Mouse (Mus musculus) lung, postnatal 36 days (tissue): ENCODE measurements around the gene Bglap3.
"Not testable (repeated sequence)": the region's sequence is repeated elsewhere in the genome, so short reads cannot be mapped to it uniquely, and the experiment has no call there.

Experiments
- DNase-seq: peaks from one replicate; pipeline ENCODE4 v3.0.0; 2022; ENCODE audit warnings: mixed read lengths

The Bglap3 gene

GRCm38 (mm10) chr3:88372643-88373042 lies at the start of gene Bglap3:
Gene Bglap3 (minus strand): TSS chr3:88372743.
- DNase-seq: not testable (repeated sequence)

DNA sequence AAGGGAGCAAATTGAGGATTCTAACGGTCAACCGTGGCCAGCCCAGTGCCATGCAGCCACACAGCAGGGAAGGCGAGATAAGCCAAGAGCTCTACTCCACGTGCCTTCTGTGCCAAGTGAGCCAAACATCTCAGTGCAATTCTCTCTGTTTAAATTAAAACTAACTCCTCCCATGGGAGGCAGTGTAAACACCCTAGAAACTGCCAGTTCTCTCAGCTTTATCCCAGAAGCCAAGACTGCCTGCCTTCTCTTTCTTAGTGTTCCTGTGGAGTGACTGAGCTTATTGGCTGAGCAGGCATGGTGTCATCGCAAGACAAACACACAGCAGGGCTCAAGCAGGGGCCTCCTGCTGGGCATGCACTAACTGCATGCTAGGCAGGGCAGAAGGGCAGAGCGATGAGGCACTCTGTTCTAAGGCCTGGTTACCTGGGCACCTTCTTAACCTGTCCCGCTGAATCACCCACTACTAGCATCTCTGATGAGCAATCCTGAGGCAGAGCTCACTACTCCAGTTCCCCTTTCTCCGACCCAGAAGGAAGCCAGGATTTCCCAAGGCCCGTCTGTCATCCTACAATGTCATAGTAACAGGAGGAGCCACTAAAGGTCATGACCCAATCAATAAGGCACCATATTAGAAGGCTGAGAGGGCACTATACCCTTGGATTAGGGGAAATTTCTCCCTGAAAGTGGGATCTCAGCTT lies 49.6 kb upstream of the Bglap3 start:
- peak; percentile 75 for DNase-seq

DNA sequence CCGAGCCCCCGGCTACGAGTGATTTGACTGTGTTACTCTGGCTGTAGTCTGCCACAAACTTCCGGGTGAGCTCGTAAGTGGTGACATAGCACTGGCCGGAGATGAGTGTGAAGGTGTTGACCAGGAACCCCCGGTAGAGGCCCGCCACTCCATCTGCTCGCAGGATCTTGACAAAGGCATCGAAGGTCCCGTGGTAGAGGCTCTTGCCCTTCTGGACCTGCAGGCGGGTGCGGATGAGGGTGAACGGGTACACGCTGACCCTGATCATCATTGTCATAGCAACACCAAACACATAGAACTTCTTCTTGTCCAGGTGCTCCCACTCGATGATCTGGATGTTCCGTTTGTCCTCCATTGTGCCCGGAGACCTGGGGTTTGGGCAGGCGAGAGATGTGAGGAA lies 48.2 kb upstream of the Bglap3 start:
- DNase-seq: no peak

GRCm38 (mm10) chr3:88418016-88418415 lies 45.5 kb upstream of the Bglap3 start:
- DNase-seq: peak; percentile 19

GRCm38 (mm10) chr3:88415668-88416067 lies 43.1 kb upstream of the Bglap3 start:
- DNase-seq: no peak

GRCm38 (mm10) chr3:88412636-88413035 lies 40.1 kb upstream of the Bglap3 start:
- DNase-seq: no peak

DNA sequence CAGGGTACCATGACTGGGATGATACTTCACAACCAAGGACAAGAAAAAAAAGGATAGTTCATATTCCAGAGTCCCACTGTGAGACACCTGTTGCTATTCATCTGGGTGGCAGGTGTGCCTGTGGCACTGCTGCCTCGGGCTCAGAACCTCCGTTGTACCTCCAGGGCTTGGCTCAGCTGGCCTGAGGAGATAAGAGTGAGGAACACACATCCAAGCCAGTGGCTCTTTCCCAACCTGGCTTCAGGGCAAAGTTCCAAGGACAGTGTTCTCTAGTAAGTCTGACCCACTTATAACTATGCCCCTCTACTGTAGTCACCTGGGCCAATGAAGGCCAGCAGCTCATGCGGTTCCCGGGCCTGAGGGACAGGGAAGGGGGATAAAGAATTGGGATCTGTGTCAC lies 39.1 kb upstream of the Bglap3 start:
- no peak for DNase-seq

GRCm38 (mm10) chr3:88410645-88411031 lies 38.1 kb upstream of the Bglap3 start:
- DNase-seq: no peak

GRCm38 (mm10) chr3:88409741-88410644 lies 37.5 kb upstream of the Bglap3 start, which contains the start of gene Pmf1:
Gene Pmf1 (minus strand): TSS chr3:88410331.
- DNase-seq: peak; percentile 97

GRCm38 (mm10) chr3:88408953-88409352 lies 36.4 kb upstream of the Bglap3 start:
- DNase-seq: no peak

DNA sequence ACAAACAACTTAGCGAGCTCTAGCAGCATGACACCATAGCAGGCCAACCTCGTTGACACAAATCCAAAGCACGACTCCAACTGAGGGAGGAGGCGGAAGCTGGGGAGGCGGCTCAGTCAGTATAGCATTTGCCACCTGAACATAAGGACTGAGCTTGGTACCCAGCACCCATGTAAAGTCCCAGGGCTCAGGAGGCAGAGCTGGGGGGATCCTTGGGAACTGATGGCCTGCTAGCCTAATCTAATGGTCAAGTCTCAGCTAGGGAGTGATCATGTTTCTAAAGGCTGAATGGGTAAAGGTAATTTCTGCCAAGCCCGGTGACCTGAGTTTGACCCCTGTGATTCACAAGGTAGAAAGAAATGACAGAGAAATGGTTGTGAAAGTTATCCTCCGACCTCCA lies 35.0 kb upstream of the Bglap3 start:
- no peak for DNase-seq

DNA sequence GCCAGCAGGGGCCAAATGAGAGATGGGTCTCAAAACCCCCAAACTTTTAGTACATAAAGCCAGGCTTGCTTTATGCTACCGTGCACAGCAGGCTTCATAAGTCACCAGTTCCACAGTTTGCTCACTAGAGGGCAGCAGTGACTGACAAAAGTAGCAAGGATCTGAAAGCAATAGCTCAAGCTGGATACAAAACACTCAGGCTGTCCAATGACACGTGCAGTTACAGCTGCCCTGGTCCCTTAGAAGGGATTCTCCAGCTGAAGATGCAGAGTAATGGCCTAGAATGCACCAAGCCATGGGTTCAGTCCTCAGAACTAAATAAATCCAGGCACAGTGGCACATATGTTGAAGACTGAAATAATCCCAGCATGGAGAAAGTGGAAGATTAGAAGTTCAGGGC lies 34.5 kb upstream of the Bglap3 start:
- DNase-seq: peak; percentile 76

- no peak for DNase-seq
Measured at GRCm38 (mm10) chr3:88403522-88404230, 31.1 kb upstream of the Bglap3 start.

DNA sequence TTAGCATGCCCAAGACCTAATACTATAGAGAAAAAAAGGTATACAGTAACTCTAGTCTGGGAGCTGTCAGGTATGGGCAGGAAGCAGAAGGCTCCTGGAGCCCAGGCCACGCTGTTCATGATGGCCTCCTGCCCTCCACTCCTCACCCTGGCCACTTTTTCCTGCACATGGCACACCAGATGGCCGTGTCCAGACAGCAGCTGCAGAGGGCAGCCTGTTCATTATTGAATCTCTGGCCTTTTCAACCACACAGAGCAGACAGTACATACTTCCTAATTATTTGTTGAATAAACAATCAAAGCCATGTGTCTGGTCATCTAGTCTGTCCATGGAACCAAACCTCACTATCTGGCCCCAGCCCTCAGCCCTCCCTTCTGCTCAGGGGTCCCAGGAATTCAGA lies 26.1 kb upstream of the Bglap3 start:
- DNase-seq: no peak

DNA sequence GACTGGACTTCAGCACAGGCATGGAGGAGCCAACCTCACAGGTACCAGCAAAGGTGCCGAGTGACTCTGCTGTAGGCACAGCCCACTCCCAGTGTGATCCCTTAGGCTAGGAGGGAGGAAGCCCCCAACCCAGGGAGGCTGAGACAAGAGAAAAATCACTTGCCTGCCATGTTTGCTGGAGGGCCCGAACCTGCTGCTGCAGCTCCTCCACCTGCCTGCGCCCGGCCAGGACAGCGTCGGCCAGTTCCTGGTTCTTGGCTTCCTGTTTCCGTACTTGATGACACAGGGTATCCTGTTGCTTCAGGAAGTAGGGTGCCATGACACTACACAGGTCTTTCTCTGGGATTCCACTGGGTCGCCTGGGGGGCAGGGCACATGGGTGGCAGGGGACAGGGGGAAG lies 23.2 kb upstream of the Bglap3 start:
- no peak for DNase-seq

DNA sequence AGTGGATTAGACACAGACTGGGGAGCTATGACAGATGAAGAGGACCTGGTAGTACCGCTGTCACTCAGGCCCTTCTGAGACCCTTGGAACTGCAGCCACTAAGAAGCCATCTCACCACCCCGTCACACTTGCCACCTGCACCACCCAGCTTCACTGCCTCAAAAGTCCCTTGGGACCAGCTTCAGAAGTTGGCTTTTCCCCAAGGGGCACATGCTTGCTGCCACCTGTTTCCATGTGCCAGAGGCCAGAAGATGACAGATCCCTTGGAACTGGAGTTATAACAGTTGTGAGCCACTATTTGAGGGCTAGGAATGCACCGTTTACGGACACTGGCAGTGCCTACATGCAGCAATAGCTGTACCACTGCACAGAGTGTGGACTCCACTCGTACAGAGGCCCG lies 22.7 kb upstream of the Bglap3 start:
- DNase-seq: no peak

- no peak for DNase-seq
Measured at GRCm38 (mm10) chr3:88393776-88394375, 21.3 kb upstream of the Bglap3 start.

DNA sequence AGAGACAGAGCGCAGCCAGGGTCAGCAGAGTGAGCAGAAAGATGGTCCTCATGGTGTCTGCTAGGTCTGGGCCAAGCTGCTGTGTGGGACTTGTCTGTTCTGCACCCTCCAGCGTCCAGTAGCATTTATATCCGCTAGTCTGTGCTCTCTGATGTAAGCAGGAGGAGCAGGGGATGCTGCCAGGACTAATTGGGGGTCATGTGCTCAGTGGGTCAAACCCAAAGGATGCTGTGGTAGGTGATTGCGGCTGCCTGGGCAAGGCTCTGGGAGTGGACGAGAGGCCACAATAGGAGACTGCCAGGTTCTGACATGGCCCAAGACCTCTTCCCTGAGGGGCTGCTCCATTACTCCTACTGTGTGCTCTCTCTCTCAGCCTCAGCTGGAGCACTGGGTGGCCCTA lies 11.8 kb upstream of the Bglap3 start, which contains the start of gene Bglap:
TSS of gene Bglap (minus strand) at position 101 of the 400 bp plus-strand sequence.
- no peak for DNase-seq

DNA sequence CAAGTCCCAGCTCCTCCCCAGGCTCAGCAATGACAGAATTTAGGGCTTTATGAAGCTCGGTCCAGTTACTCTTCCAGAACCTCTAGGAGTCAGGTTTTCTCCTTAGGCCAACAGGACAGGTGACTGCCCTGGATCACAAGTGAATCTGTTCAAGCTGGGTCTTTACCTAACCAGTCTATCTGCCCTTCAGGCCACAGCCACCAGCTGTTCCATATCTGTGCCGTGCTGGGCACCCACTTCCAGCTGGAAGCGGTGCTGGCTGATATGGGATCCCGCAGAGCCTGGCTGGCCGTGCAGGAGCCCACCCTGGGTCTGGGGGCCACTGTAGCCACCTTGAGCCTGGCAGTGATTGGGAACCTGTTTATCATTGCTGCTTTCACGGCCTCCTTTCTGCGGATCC lies 9.8 kb upstream of the Bglap3 start:
- not testable (repeated sequence) for DNase-seq

- DNase-seq: peak; percentile 35
Measured at GRCm38 (mm10) chr3:88381389-88382315, 9.1 kb upstream of the Bglap3 start.

GRCm38 (mm10) chr3:88378599-88378998 lies 6.1 kb upstream of the Bglap3 start, which contains the start of gene Bglap2:
Gene Bglap2 (minus strand): TSS chr3:88378699.
- not testable (repeated sequence) for DNase-seq

DNA sequence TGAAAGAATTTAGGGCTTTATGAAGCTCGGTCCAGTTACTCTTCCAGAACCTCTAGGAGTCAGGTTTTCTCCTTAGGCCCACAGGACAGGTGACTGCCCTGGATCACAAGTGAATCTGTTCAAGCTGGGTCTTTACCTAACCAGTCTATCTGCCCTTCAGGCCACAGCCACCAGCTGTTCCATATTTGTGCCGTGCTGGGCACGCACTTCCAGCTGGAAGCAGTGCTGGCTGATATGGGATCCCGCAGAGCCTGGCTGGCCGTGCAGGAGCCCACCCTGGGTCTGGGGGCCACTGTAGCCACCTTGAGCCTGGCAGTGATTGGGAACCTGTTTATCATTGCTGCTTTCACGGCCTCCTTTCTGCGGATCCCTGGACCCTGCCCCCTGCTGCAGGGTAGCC lies 4.1 kb upstream of the Bglap3 start:
- not testable (repeated sequence) for DNase-seq
